Mouse (Mus musculus) MN1 (cell line): ENCODE measurements around the gene Aspscr1.
A peak's percentile ranks its signal among the peaks of the same experiment; 100 is the strongest.
"Not testable (repeated sequence)": the region's sequence is repeated elsewhere in the genome, so short reads cannot be mapped to it uniquely, and the experiment has no call there.

Experiments used
- DNase-seq: peaks from one replicate; pipeline ENCODE4 v3.0.0-alpha.2; 2016; ENCODE audit warnings: low spot score

The Aspscr1 gene

DNA sequence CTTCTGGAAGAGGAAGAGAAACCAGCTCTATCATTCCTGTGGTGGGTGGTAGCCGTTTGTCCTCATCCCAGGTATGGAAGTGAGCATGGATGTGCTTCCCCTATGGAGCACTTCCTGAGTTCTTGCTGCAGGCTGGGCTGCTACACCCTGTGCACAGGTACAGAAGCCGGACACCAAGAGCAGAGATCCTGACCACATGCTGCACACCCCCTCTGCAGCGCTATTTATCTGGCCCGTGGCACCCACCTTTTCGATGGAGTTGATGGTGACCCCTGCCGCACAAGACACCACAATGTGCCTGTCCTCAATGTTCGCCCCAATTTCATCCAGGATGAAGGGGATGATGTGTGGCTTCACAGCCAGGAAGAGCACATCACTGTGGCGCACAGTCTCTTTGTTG is 30.9 kb upstream of the Aspscr1 start:
- DNase-seq, result no peak

DNA sequence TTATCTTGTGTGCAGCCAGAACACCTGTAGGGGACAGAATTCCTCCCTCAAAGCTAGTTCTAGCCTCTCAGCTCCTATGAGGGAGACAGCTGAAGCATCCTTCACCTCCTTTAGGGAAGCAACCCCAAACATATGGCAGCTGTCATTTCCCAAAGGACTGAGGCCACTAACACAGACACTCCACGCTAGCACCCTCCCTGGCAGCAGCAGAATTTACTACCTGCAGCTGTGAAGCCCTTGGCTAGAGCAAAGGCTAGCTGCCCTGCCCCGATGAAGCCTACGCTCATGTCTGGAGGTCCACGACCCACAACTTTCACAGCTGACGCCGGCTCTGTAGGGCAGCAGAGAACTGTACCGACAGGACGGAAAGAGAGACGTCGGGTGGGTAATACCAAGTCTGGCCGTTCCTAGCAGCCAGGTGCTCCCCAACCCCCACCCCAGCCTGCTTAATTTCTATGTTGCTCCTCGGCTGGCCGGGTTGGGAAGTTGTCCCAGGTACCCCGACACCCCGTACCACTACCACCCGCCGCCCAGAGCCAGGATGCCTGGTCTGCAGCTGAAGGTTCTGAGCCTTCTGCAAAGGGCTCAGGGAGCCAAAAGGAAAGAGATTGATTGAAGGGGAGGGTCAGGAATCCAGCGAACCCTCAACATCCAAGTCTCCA is 29.7 kb upstream of the Aspscr1 start:
- DNase-seq, result peak; percentile 35

DNA sequence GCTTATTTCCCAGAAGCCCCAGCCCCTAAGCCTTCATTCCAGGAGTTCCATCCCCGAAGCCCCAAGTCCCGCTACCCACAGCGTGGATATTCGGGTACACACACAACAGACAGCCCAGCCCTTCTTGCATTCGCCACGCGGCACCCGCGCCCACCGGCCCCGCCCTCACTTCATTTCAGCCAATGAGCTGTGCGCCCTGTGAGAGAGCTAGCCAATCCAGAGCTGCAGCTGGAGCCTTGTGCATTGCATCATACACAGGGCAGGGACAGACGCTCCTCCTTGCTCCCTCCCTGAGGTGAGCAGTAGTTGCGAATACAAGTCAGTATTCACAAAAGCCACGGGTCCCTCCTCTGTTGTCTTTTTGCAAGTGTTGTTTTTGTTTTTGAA is 29.2 kb upstream of the Aspscr1 start, which contains the start of gene Pycr1:
Gene Pycr1 (minus strand): TSS at position 169 of the 387 bp plus-strand sequence.
- DNase-seq, result peak; percentile 95

DNA sequence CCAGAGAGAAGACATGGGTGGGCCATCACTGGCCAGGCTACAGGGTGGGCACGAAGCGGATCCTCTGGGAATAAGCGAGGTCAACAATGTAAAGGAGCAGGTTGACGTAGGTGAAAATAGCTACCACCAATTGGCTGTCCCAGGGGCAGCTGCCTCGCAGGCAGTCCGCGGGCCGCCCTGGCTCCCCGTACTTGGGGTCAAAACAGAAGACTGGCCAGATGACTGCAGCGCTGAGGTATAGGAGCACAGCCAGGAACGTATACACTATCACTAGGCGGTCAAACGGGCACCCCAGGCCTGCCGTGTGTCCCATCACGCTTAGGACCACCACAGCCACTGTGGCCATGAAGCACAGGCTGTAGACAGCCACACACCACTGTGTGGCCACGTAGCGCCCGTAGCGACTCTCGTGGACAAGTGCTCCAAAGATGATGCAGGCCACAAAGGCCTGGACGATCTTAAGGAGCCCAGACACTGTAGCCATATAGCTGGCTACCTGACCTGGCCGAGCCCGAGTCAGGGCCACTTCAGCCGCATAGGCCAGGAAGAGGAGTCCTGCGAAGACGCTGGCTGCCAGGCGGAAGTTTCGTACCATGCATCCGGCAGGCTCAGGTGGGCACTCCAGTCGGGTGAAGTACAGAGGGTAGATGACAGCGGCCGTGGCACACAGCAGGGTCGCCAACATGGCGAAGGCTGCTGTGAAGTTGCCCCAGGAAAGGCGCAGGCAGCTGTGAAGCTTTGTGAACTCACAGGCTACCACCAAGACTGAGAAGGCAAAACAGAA is 25.5 kb upstream of the Aspscr1 start:
- DNase-seq, result no peak

DNA sequence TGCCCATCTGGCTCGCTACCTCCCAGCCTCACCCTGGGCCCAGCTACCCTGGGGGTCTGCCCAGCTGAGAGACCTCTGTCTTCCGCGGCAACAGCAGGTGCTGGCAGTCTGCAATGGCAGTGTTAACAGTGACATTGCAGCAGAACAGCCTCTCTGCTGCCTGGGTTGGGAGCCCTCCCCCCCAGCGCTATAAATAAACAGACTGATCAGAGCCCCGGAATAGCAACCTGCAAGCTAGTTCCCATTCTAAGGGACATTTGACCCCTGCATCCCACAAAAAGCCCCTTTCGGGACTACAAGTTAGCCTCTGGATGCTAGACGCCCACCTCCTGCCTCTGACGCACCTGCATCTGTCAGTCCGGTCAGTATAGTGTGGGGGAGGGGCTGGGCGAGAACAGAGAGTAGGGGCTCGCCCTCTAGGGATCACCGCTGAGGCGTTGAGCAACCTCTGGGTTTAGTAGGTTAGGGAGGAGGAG is 24.7 kb upstream of the Aspscr1 start, which contains the start of gene Myadml2:
Gene Myadml2 (minus strand): TSS at position 158 of the 476 bp plus-strand sequence.
- peak; percentile 34 for DNase-seq

DNA sequence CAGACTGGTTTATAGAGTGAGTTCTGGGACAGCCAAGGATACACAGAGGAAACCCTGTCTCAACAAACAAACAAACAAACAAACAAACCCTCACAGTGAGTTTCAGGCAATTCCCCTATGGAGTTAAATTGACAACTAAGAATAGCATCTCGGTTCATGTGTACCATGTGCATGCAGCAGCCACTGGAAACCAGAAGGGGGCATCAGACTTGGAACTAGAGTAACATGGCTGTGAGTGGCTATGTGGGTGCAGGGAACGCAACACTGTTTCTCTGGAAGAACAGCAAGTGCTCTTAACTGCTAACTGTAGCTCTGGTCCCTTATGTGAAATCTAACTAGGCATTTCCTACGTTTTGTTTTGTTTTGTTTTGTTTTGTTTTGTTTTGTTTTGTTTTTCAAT is 20.9 kb upstream of the Aspscr1 start:
- no peak for DNase-seq

DNA sequence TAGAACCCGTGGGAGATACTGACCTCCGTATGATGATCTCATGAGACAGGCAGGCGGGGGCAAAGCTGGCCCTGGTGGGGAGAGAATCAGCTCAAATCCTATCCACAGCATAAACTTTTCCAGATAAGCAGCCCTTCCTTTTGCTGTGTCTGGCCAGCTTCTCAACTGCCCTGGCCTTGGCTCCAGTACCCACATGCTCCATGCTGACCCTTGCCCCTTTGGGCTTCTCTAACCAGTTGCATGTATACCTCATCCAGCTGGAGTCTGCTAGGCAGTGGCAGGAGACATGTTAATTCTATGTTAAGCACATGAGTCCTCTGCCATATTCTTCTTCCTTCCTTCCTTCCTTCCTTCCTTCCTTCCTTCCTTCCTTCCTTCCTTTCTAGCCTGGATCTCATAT is 18.0 kb upstream of the Aspscr1 start:
- DNase-seq, result no peak

DNA sequence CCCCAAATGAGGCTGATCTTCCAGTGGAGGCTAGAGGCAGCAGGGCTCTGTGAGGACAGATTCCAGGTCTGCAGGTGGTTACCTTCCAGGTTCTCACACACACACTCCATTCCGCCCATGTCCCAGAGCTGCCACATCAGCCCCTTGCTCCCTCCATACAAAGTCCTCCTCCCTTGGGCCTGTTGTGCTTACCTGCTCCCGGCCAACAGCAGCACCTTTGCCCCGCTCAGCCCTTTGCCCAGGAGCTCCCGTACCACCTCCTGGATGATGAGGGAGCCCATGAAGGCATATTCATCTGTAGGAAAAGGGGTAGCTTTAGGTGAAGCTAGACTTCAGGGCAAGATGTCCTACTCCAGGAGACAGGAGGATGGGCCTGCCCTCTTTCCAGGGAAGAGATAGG is 15.5 kb upstream of the Aspscr1 start:
- DNase-seq, result no peak

DNA sequence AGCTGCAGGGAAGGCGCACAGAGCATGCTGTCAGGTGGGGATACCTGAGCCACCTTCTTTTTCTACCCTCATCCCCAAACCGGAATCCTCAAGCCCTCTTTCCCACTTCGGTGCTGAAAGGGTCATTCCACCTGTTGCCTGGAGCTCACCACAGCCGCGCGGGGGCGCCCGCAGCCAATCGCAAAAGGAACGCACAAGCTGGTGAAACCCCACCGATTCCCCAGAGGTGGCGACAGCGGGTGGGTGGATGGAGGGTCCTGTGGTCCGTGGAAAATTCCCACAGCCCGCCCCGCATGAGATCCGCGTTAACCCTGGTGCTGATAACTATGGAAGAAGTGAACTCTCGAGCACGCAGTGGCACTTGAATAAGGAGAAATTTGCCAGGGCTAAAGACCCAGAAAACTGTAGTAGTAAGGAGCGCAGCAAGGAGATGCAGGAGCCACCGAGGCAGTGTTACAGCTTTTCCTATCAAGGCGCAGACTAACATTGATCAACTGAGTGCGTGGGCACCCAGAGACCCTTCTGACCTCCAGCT is 13.8 kb upstream of the Aspscr1 start:
- DNase-seq, result peak; percentile 77

DNA sequence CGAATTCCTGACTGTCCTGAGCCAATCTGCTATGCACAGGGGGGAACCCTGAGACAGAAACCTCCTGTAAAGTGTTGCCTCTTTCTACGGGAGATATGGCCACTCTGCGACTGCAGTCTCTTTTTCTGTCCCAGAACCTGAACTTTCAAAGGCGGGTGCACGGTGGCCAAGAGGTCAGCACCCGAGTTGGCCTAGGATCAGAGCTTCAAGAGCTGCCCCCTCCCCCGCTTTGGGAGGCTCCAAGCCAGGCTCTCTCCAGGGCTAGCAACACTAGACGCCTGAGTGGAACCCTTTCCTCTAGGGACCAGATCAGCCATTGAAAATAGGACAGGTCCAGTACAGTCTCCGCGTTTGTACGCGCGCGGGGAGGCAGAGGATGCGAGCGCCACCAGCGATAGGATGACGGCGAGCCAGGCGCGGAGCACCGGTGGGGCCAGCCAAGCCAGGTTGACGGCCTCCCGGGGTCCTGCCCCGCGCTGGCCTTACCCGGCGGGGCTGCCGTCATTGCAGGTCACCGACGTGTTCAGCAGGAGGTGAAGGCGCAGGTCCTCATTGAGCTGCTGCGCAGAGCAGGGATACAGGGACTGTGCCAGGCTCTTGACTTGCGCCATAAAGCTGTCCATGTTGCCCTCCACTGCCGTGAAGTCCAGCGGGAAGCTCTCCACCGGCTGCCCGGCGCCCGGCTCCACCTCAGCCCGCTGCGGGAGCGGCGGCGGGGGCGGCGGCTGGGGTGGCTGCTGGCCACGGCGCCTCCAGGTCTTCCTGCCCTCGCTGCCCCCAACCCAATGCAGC is 13.1 kb upstream of the Aspscr1 start:
- no peak for DNase-seq

DNA sequence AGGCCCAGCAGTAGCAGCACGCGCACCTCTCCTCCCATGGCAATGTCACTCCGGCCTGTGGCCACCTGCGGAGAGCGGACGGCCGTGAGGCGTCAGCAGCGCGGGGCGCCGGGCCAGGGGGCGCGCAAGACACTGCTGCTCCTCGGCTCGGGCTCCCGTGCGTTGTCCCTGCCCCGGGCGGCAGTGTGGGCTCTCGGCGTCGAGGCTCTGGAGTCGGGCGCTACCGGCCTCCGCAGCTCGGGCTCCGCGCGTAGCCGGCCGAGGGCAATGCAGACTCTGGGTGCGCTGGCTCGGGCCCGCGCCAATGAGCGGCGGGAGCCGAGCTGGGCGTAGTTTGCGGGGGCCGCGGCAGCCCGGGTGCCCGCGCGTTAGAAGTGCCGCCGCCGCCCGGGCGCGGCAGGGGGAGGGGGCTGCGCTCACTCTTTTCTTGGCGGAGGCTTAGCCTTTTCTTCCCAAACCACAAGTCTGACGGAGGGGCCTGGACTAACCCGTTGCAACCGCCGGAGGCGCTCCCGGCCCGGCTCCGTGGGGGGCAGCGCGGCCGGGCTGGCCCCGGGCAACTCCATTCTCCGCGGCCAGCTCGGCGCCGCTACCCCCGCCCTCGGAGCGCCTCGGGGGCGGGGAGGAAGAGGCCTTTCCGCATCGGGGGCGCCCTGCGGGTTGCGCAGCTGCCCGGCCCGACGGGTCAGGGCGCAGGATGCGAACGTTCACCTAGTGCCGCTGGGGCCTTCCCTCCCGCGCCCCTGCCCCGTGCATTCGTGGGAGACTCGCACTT is 12.3 kb upstream of the Aspscr1 start:
- DNase-seq, result peak; percentile 76

DNA sequence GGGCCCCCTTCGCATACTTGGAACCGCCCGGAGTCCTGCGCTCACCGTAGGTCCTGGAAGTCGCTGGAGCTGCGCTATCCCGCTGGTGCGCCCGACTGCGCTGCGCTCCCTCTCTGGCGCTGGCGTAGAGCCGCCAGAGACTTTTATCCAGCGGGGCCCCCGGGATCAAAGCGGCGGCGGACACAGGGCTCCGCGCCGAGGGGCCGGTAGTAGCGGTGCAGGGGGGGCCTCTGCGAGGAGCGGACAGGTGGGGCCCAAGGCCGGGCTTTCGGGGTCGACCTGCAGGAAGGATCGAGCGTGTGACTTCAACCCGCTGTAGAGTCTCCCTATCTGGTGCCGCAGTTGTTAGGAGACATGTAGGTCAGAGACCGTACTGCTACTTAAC is 11.7 kb upstream of the Aspscr1 start, which contains the start of gene Notum:
Gene Notum (minus strand): TSS at position 100 of the 385 bp plus-strand sequence.
- DNase-seq, result no peak

DNA sequence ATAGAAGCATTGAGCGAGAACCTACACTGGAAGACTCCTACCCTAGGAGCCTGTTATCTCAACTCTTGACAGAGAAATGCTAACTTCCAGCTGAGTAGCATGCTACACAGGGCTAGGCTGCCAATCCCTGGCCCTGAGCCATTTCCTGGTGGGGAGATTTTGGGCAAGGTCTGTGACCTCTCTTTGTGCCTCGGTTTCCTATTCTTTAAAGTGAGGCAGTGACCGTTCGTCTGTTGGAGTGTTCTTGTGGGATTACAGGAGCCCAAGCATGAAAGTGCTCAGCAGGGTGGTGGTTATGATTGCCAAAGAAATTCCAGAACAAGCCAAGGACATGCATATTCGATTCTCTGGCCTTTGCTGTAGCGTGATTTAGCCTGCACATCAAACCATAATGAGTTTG is 10.0 kb upstream of the Aspscr1 start:
- no peak for DNase-seq

DNA sequence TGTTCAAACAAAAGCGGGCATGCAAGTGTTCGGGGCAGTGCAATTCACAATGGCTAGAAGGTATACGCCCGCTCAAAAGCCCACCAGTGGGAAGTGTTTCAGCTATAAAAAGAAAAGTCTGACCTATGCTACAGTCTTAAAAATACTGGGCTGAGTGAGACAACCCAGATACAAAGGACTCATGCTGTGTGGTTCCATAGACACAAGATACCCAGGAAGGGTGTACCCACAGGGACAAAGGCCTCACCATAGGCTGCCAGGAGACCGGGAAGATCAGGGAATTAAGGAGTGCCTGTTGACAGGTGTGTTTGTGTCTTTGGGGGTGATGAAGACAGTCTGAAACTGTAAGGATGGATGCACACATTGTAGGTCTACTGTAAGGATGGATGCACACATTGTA is 9.1 kb upstream of the Aspscr1 start:
- DNase-seq, result no peak

DNA sequence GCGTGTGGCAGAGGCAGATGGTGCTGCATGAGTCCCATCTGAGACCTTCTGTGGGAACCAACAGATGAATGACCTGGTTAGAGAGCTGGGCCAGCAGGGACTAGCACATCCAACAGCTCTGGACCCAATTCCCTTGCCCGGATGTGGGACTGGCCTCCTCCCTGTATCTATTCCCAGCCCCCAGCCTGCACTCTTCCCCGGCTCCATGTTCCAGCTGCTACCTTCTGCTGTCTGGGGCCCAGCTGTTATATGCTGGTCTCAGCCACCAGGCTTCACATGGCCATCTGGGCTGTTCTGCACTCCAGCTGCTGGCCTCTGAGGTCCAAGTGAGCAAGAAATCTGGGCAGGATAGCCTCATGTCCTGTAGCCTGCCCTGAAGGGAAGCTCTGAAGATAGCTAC is 7.4 kb upstream of the Aspscr1 start:
- DNase-seq, result no peak

DNA sequence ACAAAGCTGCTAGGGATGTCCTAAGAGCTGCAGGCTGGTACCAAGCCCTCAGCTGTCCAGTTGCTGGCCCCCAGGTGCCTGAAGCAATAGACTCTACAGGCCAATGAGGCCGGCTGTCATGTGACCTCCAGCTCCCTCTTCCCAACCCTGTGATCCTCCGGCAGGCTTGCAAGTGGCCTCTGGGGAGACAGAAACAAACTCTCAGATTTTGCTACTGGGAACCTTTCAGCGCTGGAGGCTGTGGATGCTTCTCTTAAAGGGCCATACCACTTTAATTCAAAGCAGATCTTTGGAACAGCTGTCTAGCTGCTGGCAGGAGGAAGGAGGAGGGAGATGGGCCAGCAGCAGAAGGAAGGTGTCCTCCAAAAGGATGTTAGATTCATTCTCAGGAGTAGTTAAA is 6.2 kb upstream of the Aspscr1 start:
- DNase-seq, result peak; percentile 59

DNA sequence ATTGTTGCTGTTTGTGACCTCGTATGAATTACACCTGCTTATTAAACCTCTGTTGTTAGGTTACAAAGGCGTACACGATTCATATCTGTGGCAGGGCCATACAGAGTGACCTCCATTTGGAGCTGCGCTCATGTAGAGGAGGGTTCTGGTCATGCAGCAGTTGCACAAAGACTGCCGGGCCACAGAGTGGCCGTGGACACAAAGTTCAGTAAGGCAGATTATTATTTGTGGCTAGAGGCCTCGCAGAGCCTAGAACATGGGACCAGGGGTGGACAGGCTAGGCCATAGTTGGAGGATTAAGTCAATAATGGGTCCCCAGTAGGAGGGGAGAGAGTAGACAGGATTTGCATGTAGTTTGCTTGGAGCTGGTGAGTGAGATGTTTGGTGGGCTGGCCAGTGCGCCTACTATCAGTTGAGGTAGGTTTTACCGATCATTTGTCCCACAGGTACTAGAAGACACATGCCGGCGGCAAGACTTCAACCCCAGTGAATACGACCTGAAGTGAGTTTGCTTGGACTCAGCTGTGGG is 885 bp downstream of the Aspscr1 start:
- no peak for DNase-seq

DNA sequence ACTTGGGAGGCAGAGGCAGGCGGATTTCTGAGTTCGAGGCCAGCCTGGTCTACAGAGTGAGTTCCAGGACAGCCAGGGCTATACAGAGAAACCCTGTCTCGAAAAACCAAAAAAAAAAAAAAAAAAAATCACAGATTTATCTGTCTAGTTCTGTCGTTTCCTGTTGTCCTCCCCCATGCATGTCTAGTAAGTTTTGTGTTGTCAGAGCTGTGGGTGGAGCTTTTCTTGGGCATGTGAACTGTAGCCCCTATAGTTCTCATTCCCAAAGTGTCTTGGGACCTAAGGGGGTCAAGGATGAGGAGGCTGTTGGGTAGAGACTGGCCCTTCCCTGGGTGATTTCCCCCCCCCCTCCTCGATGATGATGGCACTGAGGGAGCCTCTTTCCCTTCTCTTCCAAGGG is 3.1 kb downstream of the Aspscr1 start:
- DNase-seq, result not testable (repeated sequence)

DNA sequence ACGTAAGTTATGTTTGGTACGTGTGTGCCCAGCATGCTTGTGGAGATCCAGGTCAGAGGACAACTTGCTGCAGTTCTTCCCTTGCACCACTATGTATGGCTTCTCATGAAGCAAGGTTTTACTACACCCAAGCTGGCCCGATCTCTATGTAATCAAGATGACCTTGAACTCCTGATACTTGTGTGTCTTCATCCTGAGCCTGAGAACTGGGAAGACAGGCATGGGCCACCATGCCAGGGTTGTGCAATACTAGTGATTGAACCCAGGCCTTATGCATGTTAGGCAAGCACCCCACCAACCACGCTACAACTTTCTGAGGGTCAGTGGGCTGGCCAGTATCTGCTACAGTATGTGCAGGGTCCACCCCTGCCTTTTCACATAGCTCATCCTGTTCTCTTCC is 4.2 kb downstream of the Aspscr1 start:
- DNase-seq, result no peak

DNA sequence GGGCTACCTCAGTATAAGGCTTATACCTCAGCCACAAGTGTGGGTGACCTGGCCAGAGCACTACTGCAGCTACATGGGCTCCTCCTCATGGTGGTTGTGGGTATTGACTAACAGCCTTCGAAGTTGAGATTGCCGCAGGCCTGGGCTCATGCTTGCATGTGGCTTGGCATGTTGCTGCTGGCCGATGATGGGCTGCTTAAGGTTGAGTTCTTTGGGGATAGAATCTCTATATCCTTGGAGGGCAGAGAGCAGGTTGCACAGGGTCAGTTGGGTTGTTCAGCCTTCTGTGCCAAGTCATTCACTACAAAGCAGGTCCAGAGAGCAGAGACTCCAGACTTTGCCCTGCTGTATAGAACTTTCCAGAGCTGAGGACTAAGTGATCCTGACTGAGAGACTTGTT is 7.1 kb downstream of the Aspscr1 start:
- peak; percentile 69 for DNase-seq

DNA sequence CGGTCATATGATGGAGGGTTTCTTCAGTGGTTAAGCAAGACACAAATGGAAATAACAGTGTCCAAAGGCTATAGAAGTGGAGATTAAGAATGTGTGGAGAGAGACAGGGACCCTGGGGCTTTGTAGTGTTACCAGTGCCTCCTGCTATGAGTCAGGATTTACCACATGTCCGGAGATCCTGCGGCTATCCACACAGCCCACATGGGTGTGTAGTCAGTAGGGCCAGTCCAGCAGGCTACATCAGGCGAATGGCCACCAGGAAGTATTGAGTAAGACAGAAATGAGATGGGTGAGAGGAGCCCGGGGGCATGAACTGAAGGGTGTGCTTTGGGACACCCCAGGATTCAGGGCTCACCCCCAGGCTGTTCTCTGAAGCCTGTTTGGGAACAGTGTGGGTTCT is 9.9 kb downstream of the Aspscr1 start:
- no peak for DNase-seq
